Mouse (Mus musculus) bone marrow macrophage, adult 2 months (primary cell): ENCODE results near the gene Srgap3. TPM values are rescaled to one million over a fixed set of nuclear protein-coding genes. Genes with fewer than 3 reads are reported as not detected.

ENCODE experiments used
- H3K27ac ChIP-seq: 2 replicates; pipeline ENCODE4 v1.5.1; 2012; ENCODE audit warnings: low read depth, low read length; ENCODE audit not compliant: insufficient read depth
- H3K4me1 ChIP-seq: 2 replicates; pipeline ENCODE4 v1.6.1; 2012; ENCODE audit warnings: low read length; ENCODE audit not compliant: control insufficient read depth, insufficient read depth
- H3K4me3 ChIP-seq: 2 replicates; pipeline ENCODE4 v1.5.1; 2012; ENCODE audit warnings: mild to moderate bottlenecking, low read length, moderate library complexity; ENCODE audit not compliant: insufficient read depth
- CTCF ChIP-seq: IDR thresholded peaks from 2 replicates; pipeline ENCODE4 v1.5.1; 2012; ENCODE audit warnings: low read depth, mild to moderate bottlenecking, low read length, moderate library complexity
- POLR2A ChIP-seq: IDR thresholded peaks from 2 replicates; pipeline ENCODE4 v1.6.1; 2012; ENCODE audit warnings: mild to moderate bottlenecking, low read depth, low read length, borderline replicate concordance
- polyA plus RNA-seq: library from polyadenylated mRNA; stranded (reverse); fragments of >200 nt; gene quantifications from 2 replicates; pipeline ENCODE4 v1.2.4, GENCODE M21; 2012; ENCODE audit not compliant: missing spikeins, insufficient read depth, insufficient read length

The Srgap3 gene
- polyA plus RNA-seq, 1 experiment, result 2.9 TPM

DNA sequence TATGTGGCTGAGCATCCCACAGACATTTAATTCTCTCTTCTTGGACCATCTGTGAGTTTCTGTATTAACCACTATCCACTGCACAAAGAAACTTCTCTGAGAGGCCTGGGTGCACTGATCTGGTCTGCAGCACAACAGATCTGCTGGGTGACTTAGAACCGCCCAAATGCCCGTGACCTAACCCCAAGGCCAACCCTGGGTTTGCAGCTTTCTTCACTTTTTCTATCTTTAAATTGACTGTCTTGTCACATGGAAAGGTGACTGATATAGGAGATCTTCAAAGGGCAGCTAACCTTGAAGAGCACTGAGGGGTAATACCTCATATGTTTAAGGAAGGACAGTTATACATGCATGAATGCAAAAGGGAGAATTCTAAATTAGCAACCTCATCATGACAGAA, 30.8 kb downstream of the Srgap3 start:
- no peak overlapping the region for H3K4me3 ChIP-seq
- TF ChIP-seq CTCF, result no peak
- no peak for TF ChIP-seq POLR2A
- no peaks in the 10 kb centered on the region for H3K4me1 ChIP-seq
- no peak overlapping the region for H3K27ac ChIP-seq

- Histone ChIP-seq H3K4me1 (peaks cover 2% of the 10 kb centered on the region; the same call in 1 of the 2 replicates), H3K27ac (no peak overlapping the region), H3K4me3 (no peak overlapping the region)
- no peak for TF ChIP-seq POLR2A
- no peak for TF ChIP-seq CTCF
These were observed 34.5 kb downstream of the Srgap3 start for GRCm38 (mm10) chr6:112912552-112912951.

DNA sequence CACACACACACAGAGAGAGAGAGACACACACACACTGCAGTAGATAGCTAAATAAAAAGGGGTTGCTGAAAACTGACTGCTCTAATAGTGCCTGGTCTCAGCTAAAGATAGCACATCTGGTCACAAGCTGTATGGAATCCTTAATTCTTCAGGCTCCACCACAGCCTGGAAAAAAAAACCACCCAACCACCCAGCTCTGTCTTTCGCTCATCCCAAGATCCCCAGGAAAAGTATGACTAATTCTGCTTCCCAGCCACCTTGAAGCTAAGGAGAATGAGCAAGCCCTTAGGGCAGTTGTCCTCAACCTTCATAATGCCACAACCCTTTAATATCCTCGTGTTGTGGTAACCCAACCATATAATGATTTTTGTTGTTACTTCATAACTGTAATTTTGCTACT, 37.4 kb downstream of the Srgap3 start:
- Histone ChIP-seq H3K4me3 (no peak overlapping the region), H3K27ac (no peak overlapping the region), H3K4me1 (peaks cover 2% of the 10 kb centered on the region; the same call in 1 of the 2 replicates)
- no peak for TF ChIP-seq POLR2A
- no peak for TF ChIP-seq CTCF

DNA sequence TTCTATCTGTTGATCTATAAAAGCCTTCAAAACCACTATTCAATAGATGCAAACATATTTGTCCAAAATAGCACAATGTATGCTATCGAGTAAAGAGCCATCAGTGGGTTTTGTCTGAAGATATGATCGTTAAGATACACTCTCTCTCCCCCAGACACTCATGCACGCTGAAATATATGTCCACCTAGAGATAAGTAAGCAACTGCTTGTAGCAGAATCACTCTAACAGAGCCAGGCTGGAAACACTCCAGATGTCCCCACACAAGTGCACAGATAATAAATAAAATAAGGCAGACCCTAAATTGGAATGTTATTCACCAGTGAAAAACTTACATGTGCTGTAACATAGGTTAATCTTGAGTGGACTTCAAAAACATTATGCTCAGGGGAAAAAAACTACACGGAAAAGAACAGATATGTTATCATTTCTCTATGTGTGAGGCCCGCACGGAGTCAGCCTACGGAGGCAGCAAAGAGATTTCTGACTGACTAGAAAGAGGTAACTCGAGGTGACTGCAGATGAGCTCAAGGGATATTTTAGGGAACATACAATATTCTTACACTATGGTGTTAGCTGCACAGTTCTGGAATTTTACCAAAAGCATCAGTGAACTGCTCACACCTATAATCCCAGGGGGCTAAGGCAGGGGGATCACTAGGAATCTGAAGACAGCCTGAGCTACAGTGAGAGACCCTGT, 39.0 kb downstream of the Srgap3 start:
- Histone ChIP-seq H3K4me3 (no peak overlapping the region), H3K4me1 (peaks cover 2% of the 10 kb centered on the region; the same call in 1 of the 2 replicates), H3K27ac (no peak overlapping the region)
- TF ChIP-seq POLR2A (no peak), CTCF (no peak)

DNA sequence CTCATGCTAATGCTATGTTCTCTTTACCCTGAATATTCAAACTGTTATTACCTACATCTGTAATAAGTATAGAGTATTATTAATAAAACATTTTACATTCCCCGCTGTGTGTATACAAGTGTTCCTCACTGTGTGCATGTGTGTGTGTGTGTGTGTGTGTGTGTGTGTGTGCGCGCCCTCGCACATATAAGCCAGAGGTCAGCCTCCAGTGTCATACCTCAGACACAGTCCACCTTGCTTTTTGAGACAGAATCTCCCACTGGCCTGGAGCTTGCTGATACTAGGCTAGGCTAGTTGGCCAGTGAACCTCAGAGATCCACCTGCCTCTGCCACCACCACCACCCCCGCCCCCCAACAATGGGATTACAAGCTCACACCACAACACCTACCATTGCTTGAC, 43.3 kb downstream of the Srgap3 start:
- TF ChIP-seq POLR2A (no peak), CTCF (no peak)
- Histone ChIP-seq H3K27ac (no peak overlapping the region), H3K4me1 (no peaks in the 10 kb centered on the region), H3K4me3 (no peak overlapping the region)

DNA sequence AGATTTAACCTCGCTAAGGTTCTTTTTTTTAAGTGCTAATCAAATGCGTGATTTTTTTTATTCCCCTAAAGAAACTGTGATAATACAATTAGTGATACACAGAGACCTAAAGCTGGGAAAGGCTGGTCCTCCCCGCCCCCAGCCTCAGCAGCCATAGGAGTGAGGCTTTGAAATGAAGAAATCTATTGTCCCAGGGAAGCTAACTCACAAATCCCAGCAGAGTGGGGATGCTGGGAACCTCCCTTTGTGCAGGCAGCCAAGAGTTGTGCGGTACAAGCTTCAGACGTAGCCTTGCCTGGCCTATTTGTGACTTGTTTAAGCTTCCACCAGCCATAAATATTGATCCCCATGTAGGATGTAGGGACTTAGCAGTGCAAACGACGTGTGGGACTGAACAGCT, 43.8 kb downstream of the Srgap3 start:
- Histone ChIP-seq H3K4me3 (no peak overlapping the region), H3K27ac (no peak overlapping the region), H3K4me1 (no peaks in the 10 kb centered on the region)
- no peak for TF ChIP-seq POLR2A
- no peak for TF ChIP-seq CTCF

DNA sequence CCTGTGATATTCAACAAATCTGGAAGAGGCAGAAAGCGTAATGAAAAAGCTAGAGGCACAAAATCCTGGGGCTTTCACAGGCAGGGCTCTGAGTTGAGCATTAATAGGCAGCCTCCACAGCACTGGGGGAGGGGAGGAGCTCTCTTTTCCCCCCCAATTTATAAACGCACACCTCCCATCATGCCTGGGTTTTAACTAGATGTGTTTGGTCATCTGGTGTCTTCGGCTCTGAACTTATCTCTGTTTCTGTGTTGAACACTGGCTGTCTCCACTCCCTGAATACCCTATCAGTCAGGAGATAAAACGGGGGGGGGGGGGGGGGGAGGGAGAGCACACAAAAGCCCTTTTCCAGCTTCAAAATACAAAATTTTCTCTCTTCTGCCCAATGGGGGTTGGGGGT, 44.3 kb downstream of the Srgap3 start:
- no peak overlapping the region for H3K27ac ChIP-seq
- TF ChIP-seq POLR2A (no peak), CTCF (no peak)
- no peak overlapping the region for H3K4me3 ChIP-seq
- H3K4me1 ChIP-seq, result no peaks in the 10 kb centered on the region

DNA sequence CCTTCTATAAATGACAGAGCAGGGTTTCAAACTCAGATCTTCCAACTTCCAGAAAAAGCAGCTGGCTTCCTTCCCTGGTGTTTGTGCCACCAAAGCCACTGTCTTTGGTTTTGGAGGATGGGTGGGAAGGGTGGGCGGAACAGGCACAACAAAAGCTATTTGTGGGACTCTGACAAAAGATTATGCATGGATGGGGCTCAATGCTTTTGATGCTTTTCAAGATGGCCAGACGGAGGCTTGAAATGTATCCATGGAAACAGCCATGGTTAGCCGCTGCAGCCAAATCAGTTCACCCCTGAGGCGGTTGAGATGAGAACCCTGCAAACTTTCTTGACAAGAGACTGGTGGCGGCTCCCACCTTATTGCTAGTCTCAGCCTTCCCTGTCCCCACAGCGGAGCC, 46.8 kb downstream of the Srgap3 start:
- no peak for TF ChIP-seq POLR2A
- TF ChIP-seq CTCF, result no peak
- no peaks in the 10 kb centered on the region for H3K4me1 ChIP-seq

DNA sequence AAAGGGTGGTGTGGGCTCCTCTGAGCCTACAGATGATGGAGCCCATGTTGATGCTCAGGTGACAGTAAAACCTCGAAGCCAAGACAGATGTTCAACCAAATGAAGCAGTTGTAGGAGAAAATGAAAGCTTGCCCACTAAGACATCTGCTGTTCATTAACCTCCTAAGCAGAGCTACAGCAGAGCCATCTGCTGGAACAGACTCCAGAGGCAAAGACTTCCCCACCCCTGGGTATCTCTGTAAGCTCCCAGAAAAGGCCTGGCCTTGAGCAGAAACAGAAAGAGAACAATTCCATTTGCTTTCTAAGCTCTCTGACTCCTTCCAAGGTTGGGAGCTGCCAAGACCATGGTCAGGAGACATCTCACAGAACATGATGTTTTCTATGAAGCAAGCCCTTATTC, 47.4 kb downstream of the Srgap3 start:
- H3K4me3 ChIP-seq, result no peak overlapping the region
- H3K27ac ChIP-seq, result no peak overlapping the region
- TF ChIP-seq POLR2A, result no peak
- TF ChIP-seq CTCF, result no peak
- no peaks in the 10 kb centered on the region for H3K4me1 ChIP-seq

More for the DNA sequence above, 46.8 kb downstream of the Srgap3 start:
- Histone ChIP-seq H3K27ac (no peak overlapping the region), H3K4me3 (no peak overlapping the region)

DNA sequence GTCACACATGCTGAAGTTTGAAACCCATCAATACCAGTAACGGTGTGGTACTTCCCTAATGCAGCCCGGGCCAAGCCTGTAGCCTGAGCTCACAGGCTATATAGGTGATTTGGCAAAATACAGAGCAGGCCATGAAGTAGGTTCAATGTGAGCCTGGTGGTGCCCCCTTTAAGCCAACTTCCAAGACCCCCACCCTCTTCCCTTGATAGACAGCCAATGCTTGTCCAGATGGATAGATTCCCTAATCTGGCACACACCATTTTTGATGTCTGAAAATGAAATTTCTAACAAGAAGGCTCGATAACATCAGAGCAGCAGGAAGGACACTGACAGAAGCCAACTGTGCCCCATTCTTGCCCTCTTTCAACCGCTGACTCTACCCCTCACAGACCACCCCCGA, 47.8 kb downstream of the Srgap3 start:
- Histone ChIP-seq H3K4me3 (no peak overlapping the region), H3K27ac (no peak overlapping the region), H3K4me1 (no peaks in the 10 kb centered on the region)
- TF ChIP-seq CTCF (no peak), POLR2A (no peak)

DNA sequence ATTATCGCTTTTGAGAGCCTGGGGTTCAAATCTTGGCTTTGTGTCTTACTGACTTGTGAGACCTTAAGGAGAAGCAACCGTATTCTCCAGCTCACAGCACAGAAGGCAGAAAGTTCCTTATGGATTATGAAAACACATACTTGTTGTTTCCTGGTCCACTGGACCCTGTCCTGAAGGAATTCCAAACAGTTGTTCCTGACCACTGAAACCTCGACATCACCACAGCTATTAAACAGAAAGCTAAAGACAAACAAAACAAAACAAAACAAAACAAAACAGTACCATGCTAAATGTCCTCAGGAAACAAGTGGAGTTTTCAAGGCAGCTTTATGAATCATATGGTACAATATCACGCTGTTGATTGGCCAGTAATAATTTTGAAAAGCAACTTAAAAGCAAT, 48.6 kb downstream of the Srgap3 start:
- H3K4me1 ChIP-seq, result no peaks in the 10 kb centered on the region

More for the DNA sequence above, 48.6 kb downstream of the Srgap3 start:
- Histone ChIP-seq H3K27ac (no peak overlapping the region), H3K4me3 (no peak overlapping the region)
- TF ChIP-seq POLR2A (no peak), CTCF (no peak)
